Mouse (Mus musculus) adrenal gland, postnatal 36 days (tissue): ENCODE data around the gene Mrpl52. TPM values are rescaled to one million over a fixed set of nuclear protein-coding genes. Genes with fewer than 3 reads are reported as not detected.
A peak's percentile ranks its signal among the peaks of the same experiment; 100 is the strongest.

Experiments used
- DNase-seq, 2 experiments: peaks; one replicate each; pipeline ENCODE4 v3.0.0; 2021; ENCODE audit warnings: mixed read lengths in 1 of 2
- total RNA-seq, 2 experiments: library from RNA; stranded (reverse); gene quantifications; 2 replicates each; pipeline ENCODE4 v1.2.3; 2021

The Mrpl52 gene
- total RNA-seq, 2 experiments from 2014 or later = 211 to 217 TPM

GRCm38 (mm10) chr14:54412000-54412576 lies 14.6 kb upstream of the Mrpl52 start:
- DNase-seq = no peak

- DNase-seq = peak; percentile 51 to 74
Measured at GRCm38 (mm10) chr14:54412629-54413170, 14.0 kb upstream of the Mrpl52 start.

GRCm38 (mm10) chr14:54413877-54414700 lies 12.6 kb upstream of the Mrpl52 start:
- DNase-seq = peak in 1 of 2 experiments; percentile 63

GRCm38 (mm10) chr14:54415241-54416020 lies 11.3 kb upstream of the Mrpl52 start:
- DNase-seq = no peak

GRCm38 (mm10) chr14:54416229-54416775 lies 10.4 kb upstream of the Mrpl52 start:
- no peak for DNase-seq

GRCm38 (mm10) chr14:54416830-54417229 lies 9.9 kb upstream of the Mrpl52 start:
- DNase-seq = no peak

GRCm38 (mm10) chr14:54417623-54418081 lies 9.1 kb upstream of the Mrpl52 start, which contains the start of gene Slc7a7:
Slc7a7 (minus strand) TSS chr14:54417780.
- DNase-seq = peak in 1 of 2 experiments; percentile 34

GRCm38 (mm10) chr14:54421014-54421413 lies 5.7 kb upstream of the Mrpl52 start:
- no peak for DNase-seq

- peak in 1 of 2 experiments; percentile 52 for DNase-seq
Measured at GRCm38 (mm10) chr14:54423406-54423805, 3.3 kb upstream of the Mrpl52 start.

- DNase-seq = no peak
Measured at GRCm38 (mm10) chr14:54424634-54425033, 2.1 kb upstream of the Mrpl52 start.

GRCm38 (mm10) chr14:54425540-54425939 lies 1.2 kb upstream of the Mrpl52 start:
- no peak for DNase-seq

- DNase-seq = no peak
Measured at GRCm38 (mm10) chr14:54426003-54426688, 563 bp upstream of the Mrpl52 start.

GRCm38 (mm10) chr14:54427696-54428095 lies 987 bp downstream of the Mrpl52 start:
- no peak for DNase-seq

- DNase-seq = no peak
Measured at GRCm38 (mm10) chr14:54428421-54428820, 1.7 kb downstream of the Mrpl52 start.

GRCm38 (mm10) chr14:54429332-54430093 lies 2.8 kb downstream of the Mrpl52 start:
- DNase-seq = no peak

- DNase-seq = peak in 1 of 2 experiments; percentile 54
Measured at GRCm38 (mm10) chr14:54430406-54431145, 3.9 kb downstream of the Mrpl52 start.

GRCm38 (mm10) chr14:54431334-54432077 lies 4.8 kb downstream of the Mrpl52 start, which contains the start of gene Mmp14:
Mmp14 (plus strand) TSS chr14:54431612.
- DNase-seq = peak; percentile 80 to 86

- peak; percentile 57 to 76 for DNase-seq
Measured at GRCm38 (mm10) chr14:54432078-54432836, 5.5 kb downstream of the Mrpl52 start.
